Mouse (Mus musculus): ENCODE measurements around the gene Apbb2.

DNA sequence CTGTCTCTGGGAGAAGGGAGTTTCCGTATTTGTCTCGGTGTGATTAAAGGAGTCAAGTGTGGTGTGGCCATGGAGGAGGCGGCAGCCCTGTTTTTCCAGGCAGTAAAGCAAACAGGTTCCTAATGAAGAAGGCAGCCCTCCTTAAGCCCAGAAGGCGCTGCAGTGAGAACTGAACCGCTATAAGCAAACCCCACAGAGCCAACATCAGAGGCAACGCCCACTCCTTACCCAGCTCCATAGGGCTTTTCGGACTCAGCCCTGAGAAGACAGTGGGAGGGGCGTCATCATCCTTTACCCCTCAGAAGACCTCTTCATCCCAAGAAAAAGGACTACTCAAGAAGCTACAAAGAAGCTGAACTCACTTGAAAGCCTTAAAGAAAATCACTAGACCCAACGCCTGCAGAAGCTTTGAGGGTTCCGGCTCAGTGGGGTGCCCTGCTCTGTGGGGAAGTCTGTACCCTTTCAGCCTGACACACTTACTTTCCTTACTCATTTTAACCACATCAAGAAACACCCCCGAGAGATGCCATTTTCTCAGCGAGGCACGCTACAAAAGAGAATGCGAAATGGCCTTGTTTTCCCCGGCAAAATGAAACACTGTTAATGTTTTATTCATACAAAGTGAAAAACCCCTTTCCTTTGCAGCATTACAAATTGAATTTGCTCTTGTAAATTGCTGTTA, 258.7 kb downstream of the Apbb2 start:
- TF ChIP-seq POLR2A (IDR thresholded peaks at IDR 0.05; ENCODE audit: control insufficient read depth, low read depth, low read length) (no peak), CTCF (IDR thresholded peaks at IDR 0.05; ENCODE audit: control insufficient read depth, insufficient read depth, insufficient replicate concordance, low read depth, low read length) (no peak)
